Mouse (Mus musculus) ES-Bruce4 (cell line): ENCODE results near the gene Mapk1.

Experiments
- CTCF ChIP-seq: IDR thresholded peaks from one replicate; pipeline ENCODE4 v1.8.1; 2011; ENCODE audit warnings: low read depth, low read length
- EP300 ChIP-seq: IDR thresholded peaks from 2 replicates; pipeline ENCODE4 v1.6.1; 2011; ENCODE audit warnings: low read depth, low read length; ENCODE audit not compliant: insufficient read depth
- POLR2A ChIP-seq: IDR thresholded peaks from one replicate; pipeline ENCODE4 v1.8.1; 2011; ENCODE audit warnings: low read length; ENCODE audit not compliant: insufficient read depth

GRCm38 (mm10) chr16:16939543-16939942 lies 43.6 kb upstream of the Mapk1 start:
- TF ChIP-seq CTCF, result no peak
- TF ChIP-seq EP300, result no peak
- no peak for TF ChIP-seq POLR2A
